Mouse (Mus musculus): ENCODE results near the gene Fcrla. TPM values are rescaled to one million over a fixed set of nuclear protein-coding genes. Genes with fewer than 3 reads are reported as not detected.
"Not testable (repeated sequence)": the region's sequence is repeated elsewhere in the genome, so short reads cannot be mapped to it uniquely, and the experiment has no call there.

Gene Fcrla
- 0.50 and 0.78 TPM in 2 replicates for polyA plus RNA-seq (2012; rRNA removed)

DNA sequence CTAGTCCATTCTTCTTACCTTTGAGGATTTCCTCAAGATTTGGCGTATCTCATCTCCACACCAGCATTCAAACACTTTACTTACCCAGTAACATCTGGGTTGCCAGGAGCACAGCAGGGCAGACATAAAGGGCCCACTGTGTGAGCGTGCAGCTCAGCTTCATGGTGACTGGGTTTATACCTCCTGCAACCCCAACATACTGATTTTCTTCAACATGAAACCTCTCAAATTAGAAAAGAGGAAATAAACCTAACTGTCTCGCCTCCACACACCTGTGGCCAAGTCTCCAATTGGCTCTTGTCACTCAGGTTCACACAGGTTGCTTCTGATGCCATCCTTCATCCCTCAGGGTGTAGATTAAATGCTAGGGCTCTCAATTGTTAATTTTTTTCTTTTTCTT is at the start of gene Fcrla:
TSS of gene Fcrla (minus strand) at position 206 of the 400 bp plus-strand sequence.
- DNase-seq (ENCODE audit: low spot score) = no peak

GRCm38 (mm10) chr1:170976447-170976846 is 49.1 kb upstream of the Fcrla start, which contains the start of gene Fcgr2b:
TSS of gene Fcgr2b (minus strand) at chr1:170976547.
- DNase-seq (ENCODE audit: low spot score) = no peak

DNA sequence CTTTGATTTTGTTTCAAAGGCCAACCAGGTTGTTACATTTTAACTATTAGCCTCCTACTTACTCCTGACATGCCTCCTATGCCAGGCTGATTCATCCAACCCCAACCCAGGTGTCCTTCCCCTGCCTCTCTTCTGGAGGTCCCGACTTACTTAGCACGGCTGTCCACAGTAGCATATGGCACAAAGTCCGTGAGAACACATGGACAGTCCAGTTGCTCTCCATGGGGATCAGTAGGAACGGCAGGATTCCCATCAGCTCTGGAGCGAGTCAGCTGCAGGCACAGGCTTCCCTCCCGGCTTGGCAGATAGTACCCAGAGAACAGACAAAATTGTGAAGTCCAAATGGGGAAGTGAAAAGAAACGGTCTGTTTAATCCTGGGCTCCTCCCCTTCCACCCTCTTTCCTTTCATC is 48.4 kb upstream of the Fcrla start:
- no peak for DNase-seq (ENCODE audit: low spot score)

- not testable (repeated sequence) for DNase-seq (ENCODE audit: low spot score)
Measured at GRCm38 (mm10) chr1:170975350-170975749, 48.0 kb upstream of the Fcrla start.

DNA sequence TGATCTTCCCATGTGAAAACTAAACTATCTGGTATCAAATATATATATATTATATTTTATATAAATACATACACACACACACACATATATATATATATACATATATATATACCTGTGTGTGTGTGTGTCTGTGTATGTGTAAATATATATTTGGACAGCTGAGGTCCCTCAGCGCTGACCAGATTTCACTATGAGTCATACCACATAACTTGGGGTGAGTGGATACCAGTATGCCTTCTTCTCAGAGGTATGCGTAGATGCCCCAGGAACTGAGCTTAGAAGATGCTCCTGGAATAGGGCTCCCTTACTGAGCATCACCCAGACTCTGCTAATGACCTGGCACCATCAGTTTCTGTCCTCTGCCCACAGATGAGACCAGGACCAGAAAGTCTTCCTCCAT is 47.4 kb upstream of the Fcrla start:
- DNase-seq (ENCODE audit: low spot score) = no peak

DNA sequence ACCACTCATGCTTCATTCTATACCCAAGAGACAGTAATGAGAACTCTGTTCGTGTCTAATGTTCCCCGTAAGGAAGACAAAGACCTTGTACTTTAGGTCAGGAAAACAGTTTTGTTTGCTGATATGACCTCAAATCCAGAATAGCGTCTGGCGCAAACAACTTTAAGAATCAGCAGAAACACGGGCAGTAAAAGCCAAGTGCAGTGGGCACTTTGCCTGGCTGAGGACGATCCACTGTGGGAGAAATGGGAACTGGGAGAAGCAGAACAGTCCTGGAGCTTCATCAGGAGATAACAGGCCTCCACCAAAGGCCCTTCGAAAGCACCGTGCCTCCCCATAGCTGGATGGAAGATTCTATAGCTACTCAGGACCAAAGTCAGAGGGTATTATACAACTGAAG is 46.8 kb upstream of the Fcrla start:
- DNase-seq (ENCODE audit: low spot score) = no peak

GRCm38 (mm10) chr1:170972936-170973335 is 45.6 kb upstream of the Fcrla start:
- no peak for DNase-seq (ENCODE audit: low spot score)

GRCm38 (mm10) chr1:170972494-170972893 is 45.1 kb upstream of the Fcrla start:
- no peak for DNase-seq (ENCODE audit: low spot score)

- no peak for DNase-seq (ENCODE audit: low spot score)
Measured at GRCm38 (mm10) chr1:170968576-170968975, 41.2 kb upstream of the Fcrla start.

DNA sequence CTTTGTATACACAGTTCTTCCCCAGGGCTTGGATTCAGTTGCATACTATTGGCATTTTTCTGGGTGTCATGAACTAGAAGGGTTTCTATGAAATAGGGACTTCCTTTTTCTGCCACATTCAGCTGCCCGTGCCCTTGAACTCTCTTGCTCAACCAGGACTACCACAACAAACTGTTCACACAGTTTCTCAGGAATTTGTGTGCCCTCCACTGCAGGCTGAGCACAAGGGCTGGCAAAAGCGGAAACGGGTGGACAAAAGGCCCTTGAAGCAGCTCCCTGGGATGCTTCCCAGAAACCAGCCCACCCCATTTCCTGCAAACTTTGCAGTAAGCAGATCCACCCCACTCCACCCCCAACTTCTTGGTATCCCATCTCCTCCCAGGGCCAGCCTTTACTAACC is 40.2 kb upstream of the Fcrla start:
- no peak for DNase-seq (ENCODE audit: low spot score)

GRCm38 (mm10) chr1:170963087-170963486 is 35.7 kb upstream of the Fcrla start:
- DNase-seq (ENCODE audit: low spot score) = no peak

DNA sequence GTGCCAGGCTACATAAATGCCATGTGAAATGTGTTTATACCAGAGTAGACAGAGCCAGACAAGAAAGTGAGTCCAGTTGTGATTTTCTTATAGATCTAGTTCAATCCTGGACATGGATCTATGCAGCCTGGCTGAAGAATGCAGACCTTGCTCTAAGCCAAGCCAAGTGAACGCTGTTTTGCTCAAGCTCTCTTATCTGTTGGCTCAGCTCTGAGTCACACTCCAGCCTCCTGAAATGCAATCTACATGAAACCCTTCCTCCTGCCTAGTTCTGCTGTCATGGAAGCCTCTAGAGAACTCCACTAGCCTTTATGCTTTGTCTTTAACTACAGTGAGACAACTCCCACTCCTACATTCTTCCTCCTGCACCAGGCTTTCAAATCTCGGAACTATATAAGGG is 34.9 kb upstream of the Fcrla start:
- no peak for DNase-seq (ENCODE audit: low spot score)

- no peak for DNase-seq (ENCODE audit: low spot score)
Measured at GRCm38 (mm10) chr1:170961101-170961500, 33.7 kb upstream of the Fcrla start.

DNA sequence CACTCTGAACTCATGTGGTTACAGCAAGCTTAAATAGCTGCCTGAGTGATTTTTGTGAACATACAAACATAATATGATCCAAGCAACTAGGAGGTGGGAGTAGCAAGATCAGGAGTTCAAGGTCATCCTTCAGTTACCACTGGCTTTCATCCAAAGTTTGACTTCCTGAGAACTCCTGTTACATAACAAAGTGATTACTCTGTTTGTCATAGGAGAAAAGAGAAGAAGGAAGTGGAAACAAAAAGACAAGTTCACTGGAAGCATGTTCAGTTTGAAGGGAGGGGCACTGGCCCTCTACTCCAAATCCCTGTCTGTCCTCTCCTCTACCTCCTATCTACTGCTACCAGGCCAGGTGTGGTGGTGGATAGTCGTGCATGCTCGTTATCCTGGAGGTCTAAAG is 32.4 kb upstream of the Fcrla start:
- DNase-seq (ENCODE audit: low spot score) = no peak

GRCm38 (mm10) chr1:170958225-170958624 is 30.8 kb upstream of the Fcrla start:
- no peak for DNase-seq (ENCODE audit: low spot score)

GRCm38 (mm10) chr1:170953192-170953591 is 25.8 kb upstream of the Fcrla start:
- no peak for DNase-seq (ENCODE audit: low spot score)

DNA sequence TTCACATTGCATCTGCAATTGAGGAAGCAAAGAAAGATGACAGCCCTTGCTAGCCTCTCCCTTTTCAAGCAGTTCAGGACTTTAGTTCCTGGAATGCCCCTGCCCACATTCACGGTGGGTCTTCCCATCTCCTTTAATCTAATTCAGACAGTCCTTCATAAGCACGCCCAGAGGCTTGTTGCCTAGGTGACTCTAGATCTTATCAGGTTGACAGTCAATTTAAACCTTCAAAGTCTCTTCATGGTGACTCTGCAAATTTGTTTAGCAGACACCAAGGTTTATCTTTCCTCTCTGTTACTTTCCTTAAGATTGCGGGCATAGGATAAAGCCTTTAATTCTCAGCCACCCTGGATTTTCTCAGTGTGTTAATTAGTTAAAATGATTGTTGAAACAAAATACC is 23.4 kb upstream of the Fcrla start:
- DNase-seq (ENCODE audit: low spot score) = no peak

GRCm38 (mm10) chr1:170944908-170945307 is 17.5 kb upstream of the Fcrla start:
- DNase-seq (ENCODE audit: low spot score) = not testable (repeated sequence)

- DNase-seq (ENCODE audit: low spot score) = not testable (repeated sequence)
Measured at GRCm38 (mm10) chr1:170944151-170944550, 16.8 kb upstream of the Fcrla start.

GRCm38 (mm10) chr1:170939255-170939654 is 11.9 kb upstream of the Fcrla start:
- no peak for DNase-seq (ENCODE audit: low spot score)

DNA sequence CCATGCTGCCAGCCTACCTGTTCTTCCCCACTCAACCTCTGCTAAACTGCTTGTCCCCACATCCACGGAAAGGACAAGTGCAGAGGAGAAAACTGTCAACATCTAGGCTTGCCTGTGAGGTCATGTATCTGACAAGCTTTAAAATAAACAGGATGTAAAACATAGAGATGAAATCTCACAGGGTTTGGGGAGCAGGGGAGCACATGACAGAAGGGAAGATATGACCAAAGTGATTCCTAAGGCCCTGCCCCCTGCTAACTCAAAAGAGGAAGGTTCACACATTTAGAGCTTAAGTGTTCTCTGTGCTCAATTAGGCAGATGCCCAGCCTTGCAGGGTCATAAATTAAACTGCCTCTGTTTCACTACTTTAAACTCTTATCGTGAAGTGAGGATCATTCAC is 7.0 kb upstream of the Fcrla start:
- DNase-seq (ENCODE audit: low spot score) = no peak

- no peak for DNase-seq (ENCODE audit: low spot score)
Measured at GRCm38 (mm10) chr1:170933940-170934339, 6.6 kb upstream of the Fcrla start.

- no peak for DNase-seq (ENCODE audit: low spot score)
Measured at GRCm38 (mm10) chr1:170933386-170933920, 6.1 kb upstream of the Fcrla start.

GRCm38 (mm10) chr1:170932043-170932442 is 4.7 kb upstream of the Fcrla start:
- no peak for DNase-seq (ENCODE audit: low spot score)

All from urinary bladder, adult 2 months (tissue).